11 mouse cellular contexts compared by ENCODE assay signal in the genomic region with DNA sequence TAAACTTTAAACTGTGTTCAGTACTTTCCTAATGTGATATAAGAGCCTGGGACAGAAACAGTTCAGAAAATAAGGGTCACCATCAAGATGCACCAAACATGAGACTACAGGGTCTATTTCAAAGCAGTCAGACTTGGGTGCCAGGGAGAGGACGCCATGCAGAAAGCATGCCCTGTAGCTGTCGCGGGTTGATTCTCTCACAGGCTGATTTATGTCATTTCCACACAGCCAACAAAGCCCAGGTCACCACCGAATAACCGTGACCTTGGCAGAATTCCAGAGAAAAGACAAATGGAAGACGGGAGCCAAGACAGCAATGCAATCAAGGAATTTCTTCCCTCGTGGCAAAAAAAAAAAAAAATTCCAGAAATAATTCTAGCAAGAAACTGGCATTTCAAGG.
DNase-seq lines count a peak whose midpoint lies in the region; ATAC-seq and TF ChIP-seq lines count a peak whose summit lies in the region.
"Had no signal": no experiment of that assay in that cellular context is flagged by ENCODE, and none has a peak within 500 bp of the region (broad histone marks: within the 10 kb centered on the region; RNA-seq: fewer than 3 reads in every experiment).

No protein-coding gene starts in this region.

- intact Hi-C loops in left cerebral cortex, adult 2 months (cut with DNase I), result loop anchor here (5.0 kb wide), 1 partner anchor 93 kb away; a partner anchor contains a TSS

- no peak for TF ChIP-seq CTCF in left cerebral cortex, adult 2 months (IDR thresholded peaks at IDR 0.05)
- no peak for TF ChIP-seq CTCF in hindbrain, postnatal 0 days (IDR thresholded peaks at IDR 0.05; ENCODE audit: low read depth)
- no peak for TF ChIP-seq CTCF in midbrain, postnatal 0 days (IDR thresholded peaks at IDR 0.05)

- ATAC-seq in hindbrain, postnatal 0 days, result peak; percentile 38
- no peak for ATAC-seq in midbrain, postnatal 0 days (ENCODE audit: low FRiP score)

- no peaks in the 10 kb centered on the region for H3K9me3 ChIP-seq in hindbrain, postnatal 0 days (ENCODE audit: low read length)
- no peaks in the 10 kb centered on the region for H3K9me3 ChIP-seq in midbrain, postnatal 0 days (ENCODE audit: low read length)
- H3K9me3 ChIP-seq: limb, embryonic 13.5 days had no signal

- 0 out of 2 replicates have a peak, but pooled peaks cover 6% of the 10 kb centered on the region for H3K4me1 ChIP-seq in hindbrain, postnatal 0 days (ENCODE audit: insufficient read depth, low read length)
- H3K4me1 ChIP-seq in midbrain, postnatal 0 days (ENCODE audit: insufficient read depth, low read length), result no peaks in the 10 kb centered on the region

- WGBS in hindbrain, postnatal 0 days, result 12% methylated on average over 7 of the region's 7 CpGs
- WGBS in midbrain, postnatal 0 days, result 28% methylated on average over 7 of the region's 7 CpGs

- DNase-seq in left cerebral cortex, adult 2 months (ENCODE audit: extremely low spot score in 1 of 2, low spot score in 2 of 2), result no peak
- DNase-seq in left cerebral cortex, adult 11 months (ENCODE audit: low spot score), result no peak
- peak; percentile 20 for DNase-seq in cerebellum, adult 8-10 months
- peak; percentile 47 for DNase-seq in hindbrain, postnatal 0 days (ENCODE audit: low spot score)
- peak; percentile 44 for DNase-seq in midbrain, postnatal 0 days (ENCODE audit: low spot score)
- DNase-seq in heart, adult 11 months, result no peak
- no peak for DNase-seq in urinary bladder, postnatal 36 days (ENCODE audit: low spot score in 2 of 2)
- no peak for DNase-seq in right cerebral cortex, postnatal 4 days
- DNase-seq: gastrocnemius, postnatal 25 days had no signal

- H3K27ac ChIP-seq in left cerebral cortex, adult 2 months, result peak overlapping the region; percentile 76
- H3K27ac ChIP-seq in hindbrain, postnatal 0 days, result peak overlapping the region; percentile 4; the same call in 1 of the 2 replicates
- H3K27ac ChIP-seq in midbrain, postnatal 0 days (ENCODE audit: low read depth, low read length), result peak overlapping the region; percentile 18; the same call in 1 of the 2 replicates
- H3K27ac ChIP-seq: limb, embryonic 13.5 days had no signal

- no peak overlapping the region for H3K4me3 ChIP-seq in left cerebral cortex, adult 2 months
- no peak overlapping the region for H3K4me3 ChIP-seq in hindbrain, postnatal 0 days (ENCODE audit: low read length)
- no peak overlapping the region for H3K4me3 ChIP-seq in midbrain, postnatal 0 days (ENCODE audit: low read depth, low read length)
- H3K4me3 ChIP-seq: limb, embryonic 13.5 days had no signal

- H3K27me3 ChIP-seq in hindbrain, postnatal 0 days (ENCODE audit: insufficient read depth, low read length), result no peaks in the 10 kb centered on the region
- no peaks in the 10 kb centered on the region for H3K27me3 ChIP-seq in midbrain, postnatal 0 days (ENCODE audit: insufficient read depth, low read length)
- H3K27me3 ChIP-seq: CH12.LX; limb, embryonic 13.5 days had no signal

- H3K4me2 ChIP-seq in hindbrain, postnatal 0 days (ENCODE audit: low read depth, low read length), result no peak overlapping the region
- no peak overlapping the region for H3K4me2 ChIP-seq in midbrain, postnatal 0 days (ENCODE audit: low read depth, low read length, poor library complexity, severe bottlenecking)
- H3K4me2 ChIP-seq: limb, embryonic 13.5 days had no signal

- no peaks in the 10 kb centered on the region for H3K36me3 ChIP-seq in hindbrain, postnatal 0 days (ENCODE audit: insufficient read depth, low read length)
- H3K36me3 ChIP-seq in midbrain, postnatal 0 days (ENCODE audit: insufficient read depth, low read length), result no peaks in the 10 kb centered on the region
- H3K36me3 ChIP-seq: limb, embryonic 13.5 days had no signal

- no peak overlapping the region for H3K9ac ChIP-seq in hindbrain, postnatal 0 days (replicated peaks; ENCODE audit: low read length)
- H3K9ac ChIP-seq in midbrain, postnatal 0 days (replicated peaks; ENCODE audit: low read length, poor library complexity, severe bottlenecking), result no peak overlapping the region
- H3K9ac ChIP-seq: limb, embryonic 13.5 days had no signal

Comparison
In these comparisons a context has a peak if more than half of its experiments do, and no peak if none do; other contexts are left out.
1. DNase-seq: peak in cerebellum, adult 8-10 months (single experiment), hindbrain, postnatal 0 days (single experiment) and midbrain, postnatal 0 days (single experiment); none in left cerebral cortex, adult 2 months (0 of 2), left cerebral cortex, adult 11 months (single experiment), heart, adult 11 months (single experiment), urinary bladder, postnatal 36 days (0 of 2) and right cerebral cortex, postnatal 4 days (single experiment).
2. H3K27ac ChIP-seq: peak in every context shown above with its lines; median percentile 76 in left cerebral cortex, adult 2 months; 18 in midbrain, postnatal 0 days; 4 in hindbrain, postnatal 0 days.